Mouse (Mus musculus): ENCODE measurements around the gene Ptafr. TPM values are rescaled to one million over a fixed set of nuclear protein-coding genes. Genes with fewer than 3 reads are reported as not detected.
"Not testable (repeated sequence)": the region's sequence is repeated elsewhere in the genome, so short reads cannot be mapped to it uniquely, and the experiment has no call there.

The Ptafr gene
- polyA plus RNA-seq, 1 experiment from 2014 or later, result 1.0 TPM

DNA sequence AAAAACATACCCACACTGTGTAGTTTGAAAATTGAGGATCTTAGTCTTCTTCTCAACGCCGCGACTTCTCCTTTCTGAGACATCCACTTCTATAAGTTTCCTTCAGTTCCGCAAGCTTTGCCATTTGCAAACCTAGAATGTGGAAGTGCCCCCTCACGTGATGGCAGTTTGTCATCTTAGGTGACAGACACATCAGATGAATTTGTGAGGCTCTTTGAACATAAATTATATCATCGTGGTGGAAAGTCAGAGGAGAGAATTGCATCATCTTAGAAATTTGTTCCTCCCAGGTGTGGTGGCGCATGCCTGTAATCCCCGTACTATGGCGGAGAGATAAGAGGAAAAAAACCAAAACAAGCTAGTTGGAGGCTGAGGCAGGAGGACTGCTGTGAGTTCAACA lies 29.1 kb downstream of the Ptafr start:
- Histone ChIP-seq H3K9ac (replicated peaks; ENCODE audit: low read depth, low read length) (no peak overlapping the region), H3K27me3 (ENCODE audit: control insufficient read depth, insufficient read depth, low read length) (no peaks in the 10 kb centered on the region), H3K4me2 (replicated peaks; ENCODE audit: low read depth, low read length) (no peak overlapping the region), H3K4me3 (ENCODE audit: low read depth, low read length) (no peak overlapping the region), H3K9me3 (ENCODE audit: control insufficient read depth, low read depth, low read length) (no peaks in the 10 kb centered on the region), H3K36me3 (ENCODE audit: control insufficient read depth, insufficient read depth, low read length) (no peaks in the 10 kb centered on the region), H3K4me1 (ENCODE audit: control insufficient read depth, insufficient read depth, low read length) (no peaks in the 10 kb centered on the region), H3K27ac (ENCODE audit: low read length) (no peak overlapping the region)
- 86% methylated on average over 9 of the region's 9 CpGs for WGBS
- ATAC-seq (ENCODE audit: insufficient number of reproducible peaks, insufficient read depth, low FRiP score, low read depth), result no peak

DNA sequence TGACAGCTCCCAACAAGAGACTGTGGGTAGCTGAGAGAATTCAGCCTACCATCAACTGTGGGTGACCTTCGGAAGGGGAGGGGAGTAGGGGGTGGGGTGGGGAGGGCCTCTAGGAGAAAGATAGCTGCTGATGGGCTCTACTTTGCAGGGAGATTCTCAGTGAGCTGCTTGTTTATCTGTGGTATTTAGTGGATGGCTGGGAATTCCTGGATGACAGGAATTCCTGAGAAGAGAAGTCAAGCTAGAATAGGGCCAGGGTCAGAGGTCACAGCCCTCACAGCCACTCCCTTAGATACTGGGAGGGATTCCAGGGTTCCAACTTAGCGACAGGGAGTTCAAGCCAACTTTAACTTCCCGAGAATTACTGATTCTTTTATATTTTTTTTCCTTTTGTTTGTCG lies 30.3 kb downstream of the Ptafr start:
- Histone ChIP-seq H3K4me3 (ENCODE audit: low read depth, low read length) (no peak overlapping the region), H3K4me2 (replicated peaks; ENCODE audit: low read depth, low read length) (no peak overlapping the region), H3K4me1 (ENCODE audit: control insufficient read depth, insufficient read depth, low read length) (no peaks in the 10 kb centered on the region), H3K36me3 (ENCODE audit: control insufficient read depth, insufficient read depth, low read length) (no peaks in the 10 kb centered on the region), H3K9ac (replicated peaks; ENCODE audit: low read depth, low read length) (no peak overlapping the region), H3K9me3 (ENCODE audit: control insufficient read depth, low read depth, low read length) (no peaks in the 10 kb centered on the region), H3K27ac (ENCODE audit: low read length) (no peak overlapping the region), H3K27me3 (ENCODE audit: control insufficient read depth, insufficient read depth, low read length) (no peaks in the 10 kb centered on the region)
- WGBS, result 37% methylated on average over 4 of the region's 4 CpGs
- no peak for ATAC-seq (ENCODE audit: insufficient number of reproducible peaks, insufficient read depth, low FRiP score, low read depth)

DNA sequence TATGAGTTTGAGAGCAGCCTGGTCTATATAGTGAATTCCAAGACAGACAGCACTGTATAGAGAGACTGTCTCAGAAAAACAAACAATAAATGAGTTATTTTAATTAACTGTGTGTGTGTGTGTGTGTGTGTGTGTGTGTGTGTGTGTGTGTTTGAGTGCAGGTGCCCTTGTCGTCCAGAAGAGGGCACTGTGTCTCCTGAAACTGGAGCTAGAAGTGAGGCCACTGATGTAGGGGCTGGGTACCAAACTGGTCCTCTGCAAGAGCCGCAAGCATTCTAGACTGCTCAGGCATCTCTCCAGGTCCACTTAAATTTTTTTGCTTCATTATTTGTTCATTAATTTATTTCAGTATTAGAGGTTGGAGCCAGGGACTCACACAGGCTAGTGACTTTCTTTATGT lies 35.0 kb downstream of the Ptafr start:
- WGBS, result 89% methylated on average over 2 of the region's 2 CpGs
- Histone ChIP-seq H3K36me3 (ENCODE audit: control insufficient read depth, insufficient read depth, low read length) (no peaks in the 10 kb centered on the region), H3K27ac (ENCODE audit: low read length) (no peak overlapping the region), H3K27me3 (ENCODE audit: control insufficient read depth, insufficient read depth, low read length) (no peaks in the 10 kb centered on the region), H3K4me1 (ENCODE audit: control insufficient read depth, insufficient read depth, low read length) (no peaks in the 10 kb centered on the region), H3K4me3 (ENCODE audit: low read depth, low read length) (no peak overlapping the region), H3K9me3 (ENCODE audit: control insufficient read depth, low read depth, low read length) (no peaks in the 10 kb centered on the region), H3K4me2 (replicated peaks; ENCODE audit: low read depth, low read length) (no peak overlapping the region), H3K9ac (replicated peaks; ENCODE audit: low read depth, low read length) (no peak overlapping the region)
- no peak for ATAC-seq (ENCODE audit: insufficient number of reproducible peaks, insufficient read depth, low FRiP score, low read depth)

DNA sequence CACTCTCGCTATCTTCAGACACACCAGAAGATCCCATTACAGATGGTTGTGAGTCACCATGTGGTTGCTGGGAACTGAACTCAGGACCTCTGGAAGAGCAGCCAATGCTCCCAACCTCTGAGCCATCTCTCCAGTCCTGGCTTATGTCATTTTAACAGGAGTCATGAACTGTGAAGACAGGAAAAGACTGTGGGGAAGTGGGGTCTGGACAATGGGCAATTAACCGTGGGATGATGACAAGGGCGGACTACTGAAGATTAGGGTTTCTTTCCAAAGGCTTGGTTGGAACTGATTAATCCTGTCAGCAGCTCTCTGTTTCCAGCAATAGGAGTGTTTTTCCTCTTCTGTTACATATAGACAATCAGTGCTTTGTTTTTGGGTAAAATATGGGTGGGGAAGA lies 35.9 kb downstream of the Ptafr start:
- no peak overlapping the region for H3K4me2 ChIP-seq (replicated peaks; ENCODE audit: low read depth, low read length)
- no peak overlapping the region for H3K9ac ChIP-seq (replicated peaks; ENCODE audit: low read depth, low read length)
- no peaks in the 10 kb centered on the region for H3K9me3 ChIP-seq (ENCODE audit: control insufficient read depth, low read depth, low read length)
- ATAC-seq (ENCODE audit: insufficient number of reproducible peaks, insufficient read depth, low FRiP score, low read depth), result no peak
- 73% methylated on average over 3 of the region's 3 CpGs for WGBS
- no peaks in the 10 kb centered on the region for H3K36me3 ChIP-seq (ENCODE audit: control insufficient read depth, insufficient read depth, low read length)
- H3K27ac ChIP-seq (ENCODE audit: low read length), result no peak overlapping the region
- no peaks in the 10 kb centered on the region for H3K27me3 ChIP-seq (ENCODE audit: control insufficient read depth, insufficient read depth, low read length)
- no peaks in the 10 kb centered on the region for H3K4me1 ChIP-seq (ENCODE audit: control insufficient read depth, insufficient read depth, low read length)
- H3K4me3 ChIP-seq (ENCODE audit: low read depth, low read length), result no peak overlapping the region

GRCm38 (mm10) chr4:132600465-132600864 lies 36.6 kb downstream of the Ptafr start:
- Histone ChIP-seq H3K27ac (ENCODE audit: low read length) (no peak overlapping the region), H3K27me3 (ENCODE audit: control insufficient read depth, insufficient read depth, low read length) (no peaks in the 10 kb centered on the region), H3K9me3 (ENCODE audit: control insufficient read depth, low read depth, low read length) (no peaks in the 10 kb centered on the region), H3K4me3 (ENCODE audit: low read depth, low read length) (no peak overlapping the region), H3K9ac (replicated peaks; ENCODE audit: low read depth, low read length) (no peak overlapping the region), H3K4me2 (replicated peaks; ENCODE audit: low read depth, low read length) (no peak overlapping the region), H3K36me3 (ENCODE audit: control insufficient read depth, insufficient read depth, low read length) (no peaks in the 10 kb centered on the region), H3K4me1 (ENCODE audit: control insufficient read depth, insufficient read depth, low read length) (no peaks in the 10 kb centered on the region)
- WGBS, result 84% methylated on average over 6 of the region's 6 CpGs
- no peak for ATAC-seq (ENCODE audit: insufficient number of reproducible peaks, insufficient read depth, low FRiP score, low read depth)

DNA sequence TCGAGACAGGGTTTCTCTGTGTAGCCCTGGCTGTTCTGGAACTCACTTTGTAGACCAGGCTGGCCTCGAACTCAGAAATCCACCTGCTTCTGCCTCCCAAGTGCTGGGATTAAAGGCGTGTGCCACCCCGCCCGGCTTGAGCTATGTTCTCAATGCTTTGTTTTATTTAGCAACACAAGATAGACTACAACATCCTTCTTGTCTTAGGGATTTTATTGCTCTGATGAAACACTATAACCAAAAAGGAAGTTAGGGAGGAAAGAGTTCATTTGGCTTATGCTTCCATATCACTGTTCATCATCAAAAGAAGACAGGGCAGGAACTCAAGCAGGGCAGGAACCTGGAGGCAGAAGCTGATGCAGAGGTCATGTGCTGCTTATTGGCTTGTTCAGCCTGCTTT lies 37.4 kb downstream of the Ptafr start:
- WGBS, result 94% methylated on average over 4 of the region's 5 CpGs
- not testable (repeated sequence) for ATAC-seq (ENCODE audit: insufficient number of reproducible peaks, insufficient read depth, low FRiP score, low read depth)

GRCm38 (mm10) chr4:132603468-132603867 lies 39.6 kb downstream of the Ptafr start:
- H3K27ac ChIP-seq (ENCODE audit: low read length), result no peak overlapping the region
- no peaks in the 10 kb centered on the region for H3K4me1 ChIP-seq (ENCODE audit: control insufficient read depth, insufficient read depth, low read length)
- H3K9me3 ChIP-seq (ENCODE audit: control insufficient read depth, low read depth, low read length), result no peaks in the 10 kb centered on the region
- H3K36me3 ChIP-seq (ENCODE audit: control insufficient read depth, insufficient read depth, low read length), result no peaks in the 10 kb centered on the region
- 82% methylated on average over 4 of the region's 4 CpGs for WGBS
- ATAC-seq (ENCODE audit: insufficient number of reproducible peaks, insufficient read depth, low FRiP score, low read depth), result no peak
- H3K4me3 ChIP-seq (ENCODE audit: low read depth, low read length), result no peak overlapping the region
- no peak overlapping the region for H3K9ac ChIP-seq (replicated peaks; ENCODE audit: low read depth, low read length)
- no peaks in the 10 kb centered on the region for H3K27me3 ChIP-seq (ENCODE audit: control insufficient read depth, insufficient read depth, low read length)
- H3K4me2 ChIP-seq (replicated peaks; ENCODE audit: low read depth, low read length), result no peak overlapping the region

More for the DNA sequence above, 37.4 kb downstream of the Ptafr start:
- H3K36me3 ChIP-seq (ENCODE audit: control insufficient read depth, insufficient read depth, low read length); H3K27ac ChIP-seq (ENCODE audit: low read length); H3K9ac ChIP-seq (replicated peaks; ENCODE audit: low read depth, low read length); H3K4me1 ChIP-seq (ENCODE audit: control insufficient read depth, insufficient read depth, low read length); H3K4me2 ChIP-seq (replicated peaks; ENCODE audit: low read depth, low read length); H3K9me3 ChIP-seq (ENCODE audit: control insufficient read depth, low read depth, low read length); H3K4me3 ChIP-seq (ENCODE audit: low read depth, low read length); H3K27me3 ChIP-seq (ENCODE audit: control insufficient read depth, insufficient read depth, low read length): not testable (repeated sequence)

- Histone ChIP-seq H3K4me1 (ENCODE audit: control insufficient read depth, insufficient read depth, low read length) (no peaks in the 10 kb centered on the region), H3K27ac (ENCODE audit: low read length) (no peak overlapping the region), H3K4me3 (ENCODE audit: low read depth, low read length) (no peak overlapping the region), H3K9ac (replicated peaks; ENCODE audit: low read depth, low read length) (no peak overlapping the region), H3K4me2 (replicated peaks; ENCODE audit: low read depth, low read length) (no peak overlapping the region), H3K9me3 (ENCODE audit: control insufficient read depth, low read depth, low read length) (no peaks in the 10 kb centered on the region), H3K27me3 (ENCODE audit: control insufficient read depth, insufficient read depth, low read length) (no peaks in the 10 kb centered on the region), H3K36me3 (ENCODE audit: control insufficient read depth, insufficient read depth, low read length) (no peaks in the 10 kb centered on the region)
- WGBS, result 57% methylated on average over 5 of the region's 5 CpGs
- no peak for ATAC-seq (ENCODE audit: insufficient number of reproducible peaks, insufficient read depth, low FRiP score, low read depth)
These were observed 41.9 kb downstream of the Ptafr start for GRCm38 (mm10) chr4:132605816-132606215.

DNA sequence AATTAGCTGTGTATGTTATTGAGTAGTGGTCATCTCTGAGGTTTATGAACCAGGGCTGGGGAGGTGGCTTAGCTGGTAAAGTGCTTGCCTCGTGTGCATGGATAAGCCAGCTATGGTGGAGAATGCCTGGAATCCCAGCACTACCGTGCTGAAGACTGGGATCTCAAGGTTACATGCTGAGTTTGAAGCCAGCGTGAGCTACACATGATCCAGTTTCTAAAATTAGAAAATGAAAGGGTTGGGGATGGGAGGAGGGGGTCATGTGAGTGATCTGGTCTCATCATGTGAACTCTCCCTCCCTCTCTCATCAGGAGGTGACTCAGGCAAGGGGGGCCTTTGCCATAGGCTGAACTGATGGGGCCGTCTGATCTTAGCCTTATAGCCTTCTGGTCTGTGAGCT lies 44.3 kb downstream of the Ptafr start:
- Histone ChIP-seq H3K4me1 (ENCODE audit: control insufficient read depth, insufficient read depth, low read length) (no peaks in the 10 kb centered on the region), H3K36me3 (ENCODE audit: control insufficient read depth, insufficient read depth, low read length) (no peaks in the 10 kb centered on the region), H3K4me2 (replicated peaks; ENCODE audit: low read depth, low read length) (no peak overlapping the region), H3K9ac (replicated peaks; ENCODE audit: low read depth, low read length) (no peak overlapping the region), H3K4me3 (ENCODE audit: low read depth, low read length) (no peak overlapping the region), H3K27me3 (ENCODE audit: control insufficient read depth, insufficient read depth, low read length) (no peaks in the 10 kb centered on the region), H3K27ac (ENCODE audit: low read length) (no peak overlapping the region), H3K9me3 (ENCODE audit: control insufficient read depth, low read depth, low read length) (no peaks in the 10 kb centered on the region)
- WGBS, result 38% methylated on average over 4 of the region's 4 CpGs
- ATAC-seq (ENCODE audit: insufficient number of reproducible peaks, insufficient read depth, low FRiP score, low read depth), result no peak
